Mouse (Mus musculus): ENCODE data around the gene Ugt1a10.
"Not testable (repeated sequence)": the region's sequence is repeated elsewhere in the genome, so short reads cannot be mapped to it uniquely, and the experiment has no call there.

GRCm38 (mm10) chr1:88025244-88025643 lies 29.9 kb upstream of the Ugt1a10 start:
- TF ChIP-seq CTCF, EP300 (IDR thresholded peaks at IDR 0.05; ENCODE audit: low read depth): not testable (repeated sequence)
